Mouse (Mus musculus) kidney, postnatal 4 days (tissue): ENCODE measurements around the gene Arl14ep.
"Not testable (repeated sequence)": the region's sequence is repeated elsewhere in the genome, so short reads cannot be mapped to it uniquely, and the experiment has no call there.

ENCODE experiments used
- DNase-seq, 2 experiments: peaks; one replicate each; pipeline ENCODE4 v3.0.0; 2021; ENCODE audit warnings: mixed read lengths in 2 of 2

The Arl14ep gene

GRCm38 (mm10) chr2:106973959-106974639 lies at the start of gene Arl14ep:
Gene Arl14ep, minus strand, starts transcription at chr2:106974424.
- peak; percentile 84 to 91 for DNase-seq

- DNase-seq, result no peak
Measured at GRCm38 (mm10) chr2:107022713-107023112, 48.5 kb upstream of the Arl14ep start.

GRCm38 (mm10) chr2:107019331-107019730 lies 45.1 kb upstream of the Arl14ep start:
- DNase-seq, result no peak

- DNase-seq, result no peak
Measured at GRCm38 (mm10) chr2:107013161-107013560, 38.9 kb upstream of the Arl14ep start.

GRCm38 (mm10) chr2:107012318-107012717 lies 38.1 kb upstream of the Arl14ep start:
- no peak for DNase-seq

GRCm38 (mm10) chr2:107010160-107010559 lies 35.9 kb upstream of the Arl14ep start:
- DNase-seq, result no peak

GRCm38 (mm10) chr2:107006378-107006777 lies 32.2 kb upstream of the Arl14ep start:
- no peak for DNase-seq

GRCm38 (mm10) chr2:107005876-107006275 lies 31.7 kb upstream of the Arl14ep start:
- not testable (repeated sequence) for DNase-seq

GRCm38 (mm10) chr2:106991261-106991660 lies 17.0 kb upstream of the Arl14ep start:
- DNase-seq, result no peak

- DNase-seq, result no peak
Measured at GRCm38 (mm10) chr2:106984945-106985344, 10.7 kb upstream of the Arl14ep start.

- no peak for DNase-seq
Measured at GRCm38 (mm10) chr2:106982503-106982902, 8.3 kb upstream of the Arl14ep start.

- DNase-seq, result no peak
Measured at GRCm38 (mm10) chr2:106976472-106976871, 2.2 kb upstream of the Arl14ep start.

GRCm38 (mm10) chr2:106973332-106973958 lies 779 bp downstream of the Arl14ep start:
- peak in 1 of 2 experiments; percentile 20 for DNase-seq

GRCm38 (mm10) chr2:106972851-106973250 lies 1.4 kb downstream of the Arl14ep start:
- no peak for DNase-seq

GRCm38 (mm10) chr2:106970971-106971370 lies 3.3 kb downstream of the Arl14ep start:
- no peak for DNase-seq

- no peak for DNase-seq
Measured at GRCm38 (mm10) chr2:106968320-106968719, 5.9 kb downstream of the Arl14ep start.

- DNase-seq, result no peak
Measured at GRCm38 (mm10) chr2:106963560-106963959, 10.7 kb downstream of the Arl14ep start.

- DNase-seq, result no peak
Measured at GRCm38 (mm10) chr2:106961650-106962049, 12.6 kb downstream of the Arl14ep start.

GRCm38 (mm10) chr2:106961066-106961465 lies 13.2 kb downstream of the Arl14ep start:
- no peak for DNase-seq

- DNase-seq, result peak; percentile 34 to 50
Measured at GRCm38 (mm10) chr2:106960237-106960636, 14.0 kb downstream of the Arl14ep start.

GRCm38 (mm10) chr2:106959380-106959779 lies 14.8 kb downstream of the Arl14ep start:
- DNase-seq, result no peak

- no peak for DNase-seq
Measured at GRCm38 (mm10) chr2:106958916-106959315, 15.3 kb downstream of the Arl14ep start.

GRCm38 (mm10) chr2:106956146-106956545 lies 18.1 kb downstream of the Arl14ep start:
- DNase-seq, result no peak

GRCm38 (mm10) chr2:106955621-106956020 lies 18.6 kb downstream of the Arl14ep start:
- peak; percentile 22 to 36 for DNase-seq
